Mouse (Mus musculus): Measurements from ENCODE around the gene Dmac2. TPM values are rescaled to one million over a fixed set of nuclear protein-coding genes. Genes with fewer than 3 reads are reported as not detected.
"Not testable (repeated sequence)": the region's sequence is repeated elsewhere in the genome, so short reads cannot be mapped to it uniquely, and the experiment has no call there.

Dmac2 gene
- polyA plus RNA-seq (2015; fragmentation: Nextera tagmentation; extraction: Ambion mirVana) = 50.0 and 56.1 TPM in 2 replicates

DNA sequence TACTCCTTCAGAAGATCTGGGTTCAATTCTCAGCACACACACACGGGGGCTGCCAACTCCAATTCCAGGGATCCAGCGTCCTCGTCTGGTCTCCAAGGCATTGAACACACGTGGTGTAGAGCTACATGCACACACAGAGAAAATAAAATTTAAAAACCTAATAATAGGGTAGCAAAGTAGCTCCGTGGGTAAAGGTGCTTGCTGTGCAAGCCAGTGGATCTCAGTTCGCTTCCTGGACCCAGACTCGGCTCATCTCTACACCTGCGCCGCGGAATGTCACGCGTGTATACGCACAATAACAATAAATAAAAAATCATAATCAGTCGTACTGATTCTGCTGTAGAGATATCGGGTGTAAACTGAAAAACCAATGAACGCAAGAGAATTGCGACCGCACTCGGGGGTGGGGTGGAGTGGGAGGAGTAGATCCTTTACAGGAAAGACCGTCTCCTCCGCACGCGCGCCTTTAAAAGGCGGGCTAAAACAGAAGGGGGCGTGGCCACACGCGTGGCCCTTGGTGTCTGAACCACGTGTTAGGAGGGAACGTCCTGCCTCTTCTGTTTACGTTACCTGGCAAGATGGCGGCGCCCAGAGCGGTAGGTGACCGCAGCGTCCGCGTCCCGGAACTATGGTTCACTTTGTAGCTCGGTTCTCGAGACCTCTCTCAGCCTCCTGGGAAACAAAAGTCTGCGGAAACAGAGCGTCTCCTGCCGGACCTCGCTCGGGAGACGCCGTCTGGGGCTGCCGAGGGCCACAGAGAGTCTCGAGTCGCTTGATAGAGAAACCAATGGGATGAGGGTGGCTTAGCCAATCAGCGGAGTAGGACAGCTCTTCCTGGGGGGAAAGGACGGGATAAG lies at the start of gene Dmac2:
TSS of gene Dmac2 (plus strand) at position 550 of the 857 bp plus-strand sequence.
- peak within 1 kb of the TSS; percentile 60 for H3K4me2 ChIP-seq
- H3K36me3 ChIP-seq = peaks cover 35% of the 10 kb centered on the region
- H3K9me3 ChIP-seq (replicated peaks) = no peaks in the 10 kb centered on the region
- 1% methylated on average over 53 of the region's 53 CpGs for WGBS
- no peaks in the 10 kb centered on the region for H3K27me3 ChIP-seq
- H3K27ac ChIP-seq = peak within 1 kb of the TSS; percentile 87
- ATAC-seq (replicated peaks; ENCODE audit: low FRiP score) = peak; percentile 93
- H3K9ac ChIP-seq = peak within 1 kb of the TSS; percentile 49
- peaks cover 10% of the 10 kb centered on the region for H3K4me1 ChIP-seq
- H3K4me3 ChIP-seq (replicated peaks) = peak within 1 kb of the TSS; percentile 65

DNA sequence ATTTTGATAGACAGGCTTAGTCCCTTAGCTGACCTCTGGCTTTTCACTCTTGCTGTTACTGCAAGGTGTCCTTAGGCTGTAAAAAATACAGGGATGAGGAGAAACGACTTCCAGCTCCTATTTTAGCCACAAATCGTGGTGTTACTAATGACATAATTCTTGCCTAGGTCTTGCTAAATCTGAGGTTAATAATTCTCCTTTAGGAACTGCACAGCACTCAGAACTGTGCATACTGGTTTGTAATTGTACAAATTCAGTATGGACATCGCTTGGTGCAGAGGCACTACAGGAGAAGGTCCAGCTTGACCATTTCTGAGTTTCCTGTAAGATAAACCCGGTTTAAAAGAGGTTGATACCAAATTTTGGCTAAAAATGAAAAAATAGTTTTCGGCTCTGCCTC lies 45.4 kb upstream of the Dmac2 start:
- H3K4me3 ChIP-seq (replicated peaks); H3K36me3 ChIP-seq; H3K4me2 ChIP-seq; H3K27ac ChIP-seq; H3K4me1 ChIP-seq; ATAC-seq (replicated peaks; ENCODE audit: low FRiP score); H3K9me3 ChIP-seq (replicated peaks); H3K27me3 ChIP-seq; H3K9ac ChIP-seq: not testable (repeated sequence)
- WGBS = 63% methylated on average over 5 of the region's 5 CpGs

- H3K9ac ChIP-seq = no peak overlapping the region
- no peak for ATAC-seq (replicated peaks; ENCODE audit: low FRiP score)
- peaks cover 9% of the 10 kb centered on the region; the same call in 1 of the 2 replicates for H3K4me1 ChIP-seq
- no peaks in the 10 kb centered on the region for H3K9me3 ChIP-seq (replicated peaks)
- no peaks in the 10 kb centered on the region for H3K36me3 ChIP-seq
- WGBS = 61% methylated on average over 5 of the region's 5 CpGs
- H3K27ac ChIP-seq = peak overlapping the region; percentile 79
- H3K4me3 ChIP-seq (replicated peaks) = no peak overlapping the region
- H3K27me3 ChIP-seq = no peaks in the 10 kb centered on the region
- H3K4me2 ChIP-seq = 0 out of 2 replicates have a peak overlapping the region, but pooled peaks have one; percentile 0
These were observed 44.1 kb upstream of the Dmac2 start for GRCm38 (mm10) chr7:25575105-25575504.

DNA sequence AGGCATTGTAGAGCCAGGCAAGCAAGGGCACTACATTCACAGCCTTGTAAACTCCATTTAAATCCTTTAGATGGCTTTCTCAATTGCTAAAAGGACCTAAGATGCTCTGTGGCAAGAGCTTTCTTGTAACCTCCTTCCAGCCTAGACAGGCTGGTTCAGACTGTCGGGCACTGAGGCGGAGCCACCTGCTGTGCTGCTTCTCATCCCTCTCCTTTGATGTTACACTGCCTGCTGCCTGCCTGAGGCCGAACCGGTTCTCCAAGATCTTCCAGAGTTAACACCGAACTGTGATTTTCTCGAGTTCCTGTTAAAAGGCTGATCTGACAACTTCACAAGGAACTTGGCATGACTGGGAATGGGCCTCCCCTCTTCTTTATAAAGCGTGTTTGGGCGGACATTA lies 43.3 kb upstream of the Dmac2 start:
- Histone ChIP-seq H3K4me2 (no peak overlapping the region), H3K27ac (peak overlapping the region; percentile 79), H3K9me3 (replicated peaks) (no peaks in the 10 kb centered on the region), H3K4me1 (peaks cover 9% of the 10 kb centered on the region; the same call in 1 of the 2 replicates), H3K27me3 (no peaks in the 10 kb centered on the region), H3K9ac (no peak overlapping the region), H3K4me3 (replicated peaks) (no peak overlapping the region), H3K36me3 (no peaks in the 10 kb centered on the region)
- 13% methylated on average over 8 of the region's 8 CpGs for WGBS
- ATAC-seq (replicated peaks; ENCODE audit: low FRiP score) = peak; percentile 79

GRCm38 (mm10) chr7:25576308-25576707 lies 42.9 kb upstream of the Dmac2 start:
- not testable (repeated sequence) for ATAC-seq (replicated peaks; ENCODE audit: low FRiP score); H3K27me3 ChIP-seq; H3K9ac ChIP-seq; H3K36me3 ChIP-seq; H3K4me2 ChIP-seq; H3K9me3 ChIP-seq (replicated peaks); H3K4me1 ChIP-seq; H3K4me3 ChIP-seq (replicated peaks)
- WGBS = 32% methylated on average over 6 of the region's 6 CpGs
- peak overlapping the region; percentile 79 for H3K27ac ChIP-seq

DNA sequence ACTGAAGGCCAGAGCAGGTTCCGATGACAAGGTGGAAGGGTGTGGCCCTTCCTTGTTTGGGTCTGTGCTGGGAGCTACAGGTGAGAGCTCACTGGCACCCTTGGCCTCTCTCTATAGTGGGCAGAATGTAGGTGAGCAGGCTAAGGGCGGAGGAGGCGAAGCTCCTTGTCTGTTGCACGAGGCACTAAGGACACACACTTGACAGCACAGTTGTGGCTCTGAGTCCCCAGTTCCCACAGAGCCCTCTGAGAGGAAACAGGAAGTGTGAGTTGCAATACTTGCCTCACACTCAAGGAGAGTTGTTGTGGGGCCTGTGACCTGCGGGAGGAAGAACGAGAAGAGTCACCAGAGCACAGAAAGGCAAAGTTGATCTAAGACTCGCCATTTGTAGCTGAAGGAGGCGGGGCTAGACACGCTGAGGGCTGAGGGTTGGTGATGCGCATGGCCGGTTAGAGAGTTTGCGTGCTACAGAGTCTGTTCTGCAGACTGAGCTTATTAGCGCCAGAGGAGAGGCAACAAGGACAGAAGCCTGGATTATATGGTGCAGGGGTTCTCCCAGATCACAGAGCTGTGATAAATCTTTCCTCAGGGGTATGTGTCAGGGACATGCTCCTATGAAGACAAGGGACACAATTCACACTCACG lies 42.3 kb upstream of the Dmac2 start:
- WGBS = 38% methylated on average over 14 of the region's 14 CpGs
- H3K27ac ChIP-seq = peak overlapping the region; percentile 79; the same call in 1 of the 2 replicates
- H3K9me3 ChIP-seq (replicated peaks); H3K4me2 ChIP-seq; H3K4me1 ChIP-seq; H3K9ac ChIP-seq; H3K27me3 ChIP-seq; H3K36me3 ChIP-seq; H3K4me3 ChIP-seq (replicated peaks): not testable (repeated sequence)
- peak; percentile 86 for ATAC-seq (replicated peaks; ENCODE audit: low FRiP score)

DNA sequence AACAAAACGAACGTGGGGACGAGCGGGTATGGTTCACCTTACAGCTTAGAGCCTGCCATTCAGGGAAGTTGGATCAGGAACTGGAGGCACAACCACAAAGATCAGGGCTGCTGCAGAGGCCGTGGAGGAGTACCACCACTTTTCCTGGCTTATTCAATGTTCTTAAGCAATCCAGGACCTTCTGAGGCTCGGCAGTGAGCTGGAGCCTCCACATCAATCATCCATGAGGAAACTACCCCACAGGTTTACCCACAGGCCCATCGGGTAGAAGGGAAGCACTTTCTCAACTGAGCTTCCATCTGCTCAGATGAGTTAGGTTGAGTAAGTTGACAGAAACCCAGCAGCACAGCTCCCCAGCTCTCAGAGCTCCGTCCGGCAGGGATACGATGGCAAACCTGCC lies 39.8 kb upstream of the Dmac2 start:
- no peaks in the 10 kb centered on the region for H3K9me3 ChIP-seq (replicated peaks)
- 85% methylated on average over 10 of the region's 10 CpGs for WGBS
- peaks cover 9% of the 10 kb centered on the region; the same call in 1 of the 2 replicates for H3K4me1 ChIP-seq
- no peak for ATAC-seq (replicated peaks; ENCODE audit: low FRiP score)
- no peak overlapping the region for H3K27ac ChIP-seq
- H3K36me3 ChIP-seq = no peaks in the 10 kb centered on the region
- no peaks in the 10 kb centered on the region for H3K27me3 ChIP-seq
- H3K4me3 ChIP-seq (replicated peaks) = no peak overlapping the region
- no peak overlapping the region for H3K4me2 ChIP-seq
- H3K9ac ChIP-seq = no peak overlapping the region

DNA sequence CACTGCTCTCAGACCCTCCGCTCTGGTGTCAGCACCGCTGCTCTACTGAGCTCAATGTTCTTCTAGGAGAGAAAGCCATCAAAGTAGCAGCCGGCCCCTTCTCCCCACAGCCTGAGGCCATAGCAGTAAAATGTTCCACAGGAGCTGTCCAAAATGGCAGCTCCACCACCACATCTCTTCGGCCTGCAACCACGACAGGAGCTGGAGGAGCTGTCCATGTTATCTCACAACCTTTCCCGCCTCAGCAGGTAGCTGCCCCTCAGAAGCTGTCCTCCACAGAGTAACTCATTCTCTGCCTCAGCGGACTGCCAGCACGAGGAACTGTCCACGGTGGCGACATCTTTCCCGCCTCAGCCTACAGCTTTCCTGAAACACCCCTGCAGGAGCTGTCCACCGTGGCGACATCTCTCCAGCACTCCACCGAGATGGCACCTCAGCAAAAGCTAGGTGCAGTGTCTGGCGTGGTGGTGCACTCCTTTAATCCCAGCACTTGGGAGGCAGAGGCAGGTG lies 36.9 kb upstream of the Dmac2 start:
- Histone ChIP-seq H3K9me3 (replicated peaks) (no peaks in the 10 kb centered on the region), H3K9ac (no peak overlapping the region), H3K4me1 (no peaks in the 10 kb centered on the region), H3K4me3 (replicated peaks) (no peak overlapping the region), H3K4me2 (no peak overlapping the region), H3K36me3 (no peaks in the 10 kb centered on the region), H3K27me3 (no peaks in the 10 kb centered on the region), H3K27ac (no peak overlapping the region)
- no peak for ATAC-seq (replicated peaks; ENCODE audit: low FRiP score)
- WGBS = 87% methylated on average over 15 of the region's 15 CpGs

GRCm38 (mm10) chr7:25584651-25585050 lies 34.6 kb upstream of the Dmac2 start:
- Histone ChIP-seq H3K27ac (no peak overlapping the region), H3K4me3 (replicated peaks) (no peak overlapping the region), H3K27me3 (no peaks in the 10 kb centered on the region), H3K4me2 (no peak overlapping the region), H3K36me3 (no peaks in the 10 kb centered on the region), H3K9me3 (replicated peaks) (no peaks in the 10 kb centered on the region), H3K9ac (no peak overlapping the region), H3K4me1 (no peaks in the 10 kb centered on the region)
- 83% methylated on average over 5 of the region's 5 CpGs for WGBS
- ATAC-seq (replicated peaks; ENCODE audit: low FRiP score) = no peak

- Histone ChIP-seq H3K9me3 (replicated peaks) (no peaks in the 10 kb centered on the region), H3K9ac (no peak overlapping the region), H3K4me1 (no peaks in the 10 kb centered on the region), H3K4me2 (no peak overlapping the region), H3K27ac (no peak overlapping the region), H3K36me3 (no peaks in the 10 kb centered on the region), H3K4me3 (replicated peaks) (no peak overlapping the region), H3K27me3 (no peaks in the 10 kb centered on the region)
- 81% methylated on average over 9 of the region's 9 CpGs for WGBS
- ATAC-seq (replicated peaks; ENCODE audit: low FRiP score) = no peak
These were observed 33.6 kb upstream of the Dmac2 start for GRCm38 (mm10) chr7:25585351-25586204.

DNA sequence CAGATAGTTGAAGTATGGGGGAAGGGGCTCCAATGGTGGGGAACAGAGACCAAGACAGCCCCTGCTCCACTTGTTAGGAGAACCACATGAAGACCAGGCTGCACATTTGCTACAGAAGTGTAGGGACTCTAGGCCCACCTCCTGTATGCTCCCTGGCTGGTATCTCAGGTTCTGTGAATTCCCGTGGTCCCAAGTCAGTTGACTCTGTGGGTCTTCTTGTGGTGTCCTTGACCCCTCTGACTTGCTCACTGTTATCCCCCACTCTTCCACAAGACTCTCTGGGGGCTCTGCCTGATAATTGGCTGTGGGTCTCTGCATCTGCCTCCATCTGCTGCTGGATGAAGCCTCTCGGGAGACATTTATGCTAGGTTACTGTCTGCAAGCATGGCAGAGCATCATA lies 28.0 kb upstream of the Dmac2 start:
- Histone ChIP-seq H3K27ac (no peak overlapping the region), H3K9me3 (replicated peaks) (no peaks in the 10 kb centered on the region), H3K36me3 (no peaks in the 10 kb centered on the region), H3K27me3 (no peaks in the 10 kb centered on the region), H3K4me3 (replicated peaks) (no peak overlapping the region), H3K4me2 (no peak overlapping the region), H3K4me1 (no peaks in the 10 kb centered on the region), H3K9ac (no peak overlapping the region)
- ATAC-seq (replicated peaks; ENCODE audit: low FRiP score) = no peak
- 88% methylated on average over 2 of the region's 2 CpGs for WGBS

Measured in kidney, embryonic 15.5 days (tissue).